Mouse (Mus musculus) olfactory bulb, adult 2 months (tissue): Measurements from ENCODE around the gene Naxd.

Source experiments
- CTCF ChIP-seq: fragments of 200-500 bp; IDR thresholded peaks from 2 replicates; pipeline ENCODE4 v1.5.1; 2012; ENCODE audit warnings: low read depth, mild to moderate bottlenecking, low read length, moderate library complexity; ENCODE audit not compliant: insufficient read depth
- POLR2A ChIP-seq: fragments of 200-500 bp; IDR thresholded peaks from 2 replicates; pipeline ENCODE4 v1.6.1; 2012; ENCODE audit warnings: mild to moderate bottlenecking, low read depth, low read length, moderate library complexity; ENCODE audit not compliant: insufficient read depth

- no peak for TF ChIP-seq POLR2A
- no peak for TF ChIP-seq CTCF
These were observed 52.4 kb downstream of the Naxd start for GRCm38 (mm10) chr8:11549706-11550105.
